Mouse (Mus musculus) heart, embryonic 14.5 days (tissue): ENCODE data around the gene Zbtb20. TPM values are rescaled to one million over a fixed set of nuclear protein-coding genes. Genes with fewer than 3 reads are reported as not detected.

Experiments used
- ATAC-seq: fragments of 200-750 bp; cut with Nextera tagmentation; 2 replicates; pipeline ENCODE4 v1.8.0; 2017; ENCODE audit warnings: low read depth, moderate TSS enrichment; ENCODE audit not compliant: insufficient number of reproducible peaks, insufficient read depth, low FRiP score
- H3K27ac ChIP-seq, 2 experiments: fragments of 200-500 bp in 1 of 2; fragments of 300-500 bp in 1 of 2; sonication (generic) in 1 of 2; replicated peaks in 1 of 2; 2 replicates each; pipeline ENCODE4 v1.5.1; 2012 to 2014; ENCODE audit warnings: low read depth in 2 of 2, low read length in 2 of 2, control low read depth in 1 of 2, mild to moderate bottlenecking in 1 of 2, mixed read lengths in 1 of 2; ENCODE audit not compliant: control insufficient read depth in 1 of 2, insufficient read depth in 1 of 2
- H3K27me3 ChIP-seq: fragments of 300-500 bp; sonication (generic); 2 replicates; pipeline ENCODE4 v1.6.1; 2014; ENCODE audit warnings: mild to moderate bottlenecking, low read length, control low read depth; ENCODE audit not compliant: control insufficient read depth, insufficient read depth
- H3K36me3 ChIP-seq: fragments of 300-500 bp; sonication (generic); 2 replicates; pipeline ENCODE4 v1.6.1; 2014; ENCODE audit warnings: mild to moderate bottlenecking, control low read depth, low read length, mixed read lengths; ENCODE audit not compliant: control insufficient read depth, insufficient read depth
- H3K4me1 ChIP-seq, 2 experiments: fragments of 200-500 bp in 1 of 2; fragments of 300-500 bp in 1 of 2; sonication (generic) in 1 of 2; 2 replicates each; pipeline ENCODE4 v1.6.1; 2012 to 2014; ENCODE audit warnings: low read length in 2 of 2, control low read depth in 1 of 2, mixed read lengths in 1 of 2; ENCODE audit not compliant: control insufficient read depth in 2 of 2, insufficient read depth in 2 of 2
- H3K4me2 ChIP-seq: fragments of 300-500 bp; sonication (generic); 2 replicates; pipeline ENCODE4 v1.6.1; 2014; ENCODE audit warnings: mild to moderate bottlenecking, low read length
- H3K4me3 ChIP-seq, 2 experiments: fragments of 200-500 bp in 1 of 2; fragments of 300-500 bp in 1 of 2; sonication (generic) in 1 of 2; 2 replicates each; pipeline ENCODE4 v1.5.1; 2012 to 2014; ENCODE audit warnings: low read length in 2 of 2, mild to moderate bottlenecking in 2 of 2, control low read depth in 1 of 2, low read depth in 1 of 2, moderate library complexity in 1 of 2; ENCODE audit not compliant: control insufficient read depth in 1 of 2, insufficient read depth in 1 of 2
- H3K9ac ChIP-seq: fragments of 300-500 bp; sonication (generic); 2 replicates; pipeline ENCODE4 v1.6.1; 2014; ENCODE audit warnings: mild to moderate bottlenecking, low read length
- H3K9me3 ChIP-seq: fragments of 300-500 bp; sonication (generic); 2 replicates; pipeline ENCODE4 v1.6.1; 2016; ENCODE audit warnings: low read length, control low read depth; ENCODE audit not compliant: control insufficient read depth
- WGBS: fragments of 180-500 bp; shearing (Covaris S2); extraction: QIAGEN DNeasy Blood & Tissue Kit; methylation state at CpG from one replicate; pipeline ENCODE4 v1.1.7; 2014; 5-methylcytosine and 5-hydroxymethylcytosine counted together
- polyA plus RNA-seq: library from polyadenylated mRNA; unstranded; fragments of >200 nt; fragmentation: Nextera tagmentation; extraction: Ambion mirVana; gene quantifications from 2 replicates; pipeline ENCODE4 v1.2.1, GENCODE M21; 2014

Zbtb20 gene
- polyA plus RNA-seq, 1 experiment from 2014 or later = 50.3 TPM

DNA sequence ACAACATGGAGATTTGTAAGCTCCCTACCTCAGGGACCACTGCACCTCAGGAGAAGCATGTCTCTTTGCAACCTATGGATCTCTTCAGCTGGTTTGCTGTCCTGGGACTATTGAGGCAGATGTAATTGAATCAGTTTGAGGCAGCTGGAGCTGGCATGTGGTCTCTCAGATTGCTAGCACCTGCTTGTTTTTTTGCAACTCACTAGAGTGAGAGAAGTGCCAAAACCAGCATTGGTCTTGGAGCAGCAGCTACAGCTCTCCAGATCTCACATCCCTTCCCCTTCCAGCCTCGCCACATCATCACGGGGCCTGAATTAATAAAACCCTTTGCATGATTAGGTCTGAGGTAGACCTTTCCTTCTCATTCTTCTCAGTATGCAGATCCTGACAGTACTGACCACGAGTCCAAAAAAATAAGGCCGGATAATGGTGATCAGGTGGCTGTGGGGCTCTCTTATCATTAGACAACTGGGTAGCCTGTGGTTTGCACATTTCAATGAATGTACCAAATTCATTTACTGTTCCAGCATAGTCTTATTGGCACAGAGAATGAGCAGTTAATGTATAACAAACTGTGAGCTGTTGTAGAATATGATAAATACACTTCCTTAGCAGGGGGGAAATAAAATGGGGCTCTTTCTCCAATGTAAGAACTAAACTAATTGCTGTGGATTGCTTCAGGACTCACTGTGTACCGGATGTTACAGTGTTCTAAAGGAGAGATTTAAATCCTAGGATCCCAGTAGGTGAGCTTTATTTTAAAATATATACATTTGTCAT is 205.4 kb downstream of the Zbtb20 start:
- H3K9ac ChIP-seq = no peak overlapping the region
- no peaks in the 10 kb centered on the region for H3K4me1 ChIP-seq
- no peaks in the 10 kb centered on the region for H3K9me3 ChIP-seq
- H3K27ac ChIP-seq = no peak overlapping the region
- no peaks in the 10 kb centered on the region for H3K36me3 ChIP-seq
- no peaks in the 10 kb centered on the region for H3K27me3 ChIP-seq
- ATAC-seq = no peak
- 81% methylated on average over 5 of the region's 5 CpGs for WGBS
- H3K4me2 ChIP-seq = no peak overlapping the region
- no peak overlapping the region for H3K4me3 ChIP-seq

DNA sequence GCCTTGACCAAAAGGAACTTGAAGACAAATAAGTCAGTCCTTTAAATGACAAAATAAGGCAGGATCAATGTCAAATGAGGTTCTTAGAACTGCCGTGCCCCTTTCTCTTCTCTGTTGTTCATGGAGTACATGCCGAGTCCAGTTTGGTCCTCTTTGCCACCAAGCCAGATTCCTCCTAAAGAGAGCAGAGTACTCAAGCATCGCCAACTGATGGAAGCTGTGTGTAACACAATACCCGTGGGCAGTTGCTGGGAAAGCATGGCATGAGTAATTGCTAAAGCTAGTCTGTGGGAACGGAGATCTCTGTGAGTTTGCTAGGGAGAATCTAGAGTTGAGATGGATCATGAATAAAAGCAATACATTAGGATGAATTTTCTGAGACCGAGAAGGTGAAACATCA is 206.3 kb downstream of the Zbtb20 start:
- no peaks in the 10 kb centered on the region for H3K4me1 ChIP-seq
- H3K27ac ChIP-seq = no peak overlapping the region
- H3K4me2 ChIP-seq = no peak overlapping the region
- no peak for ATAC-seq
- H3K9me3 ChIP-seq = no peaks in the 10 kb centered on the region
- no peak overlapping the region for H3K9ac ChIP-seq
- 80% methylated on average over 6 of the region's 6 CpGs for WGBS
- no peaks in the 10 kb centered on the region for H3K27me3 ChIP-seq
- H3K36me3 ChIP-seq = no peaks in the 10 kb centered on the region
- H3K4me3 ChIP-seq = no peak overlapping the region

GRCm38 (mm10) chr16:43082801-43083200 is 207.1 kb downstream of the Zbtb20 start:
- 76% methylated on average over 5 of the region's 5 CpGs for WGBS
- no peaks in the 10 kb centered on the region for H3K4me1 ChIP-seq
- ATAC-seq = no peak
- no peak overlapping the region for H3K9ac ChIP-seq
- no peaks in the 10 kb centered on the region for H3K27me3 ChIP-seq
- H3K9me3 ChIP-seq = no peaks in the 10 kb centered on the region
- no peak overlapping the region for H3K4me2 ChIP-seq
- no peaks in the 10 kb centered on the region for H3K36me3 ChIP-seq
- no peak overlapping the region for H3K27ac ChIP-seq
- H3K4me3 ChIP-seq = no peak overlapping the region

GRCm38 (mm10) chr16:43090188-43090587 is 214.5 kb downstream of the Zbtb20 start:
- Histone ChIP-seq H3K9me3 (no peaks in the 10 kb centered on the region), H3K36me3 (no peaks in the 10 kb centered on the region), H3K4me3 (no peak overlapping the region), H3K27me3 (no peaks in the 10 kb centered on the region), H3K9ac (no peak overlapping the region), H3K4me1 (no peaks in the 10 kb centered on the region), H3K4me2 (no peak overlapping the region), H3K27ac (no peak overlapping the region)
- 65% methylated on average over 3 of the region's 3 CpGs for WGBS
- ATAC-seq = no peak

DNA sequence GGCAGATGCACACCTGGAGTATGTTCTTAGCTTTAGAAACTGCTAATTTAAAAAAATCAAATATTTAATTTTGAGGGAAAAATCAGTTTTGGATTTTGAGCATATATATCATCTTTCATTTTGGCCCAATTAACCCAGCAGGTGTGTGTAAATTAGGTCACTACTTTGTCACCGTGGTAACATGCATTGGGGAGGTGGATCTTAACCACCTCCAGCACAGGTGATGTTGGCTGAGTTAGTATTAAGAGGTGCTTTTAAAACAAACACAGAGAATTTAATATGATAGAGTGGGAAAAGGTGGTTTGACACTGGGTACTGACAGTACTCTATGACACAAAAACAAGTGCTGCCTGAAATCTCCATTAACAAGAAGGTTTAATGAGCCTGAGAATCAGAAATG is 218.5 kb downstream of the Zbtb20 start:
- ATAC-seq = no peak
- 94% methylated on average over 1 of the region's 1 CpGs for WGBS
- no peak overlapping the region for H3K4me2 ChIP-seq
- no peak overlapping the region for H3K27ac ChIP-seq
- no peaks in the 10 kb centered on the region for H3K9me3 ChIP-seq
- H3K27me3 ChIP-seq = no peaks in the 10 kb centered on the region
- H3K4me3 ChIP-seq = no peak overlapping the region
- H3K36me3 ChIP-seq = no peaks in the 10 kb centered on the region
- no peaks in the 10 kb centered on the region for H3K4me1 ChIP-seq
- no peak overlapping the region for H3K9ac ChIP-seq

GRCm38 (mm10) chr16:43094756-43095155 is 219.1 kb downstream of the Zbtb20 start:
- no peaks in the 10 kb centered on the region for H3K27me3 ChIP-seq
- no peaks in the 10 kb centered on the region for H3K9me3 ChIP-seq
- H3K27ac ChIP-seq = no peak overlapping the region
- H3K36me3 ChIP-seq = no peaks in the 10 kb centered on the region
- H3K4me2 ChIP-seq = no peak overlapping the region
- WGBS = 73% methylated on average over 6 of the region's 6 CpGs
- H3K4me1 ChIP-seq = no peaks in the 10 kb centered on the region
- ATAC-seq = no peak
- H3K9ac ChIP-seq = no peak overlapping the region
- no peak overlapping the region for H3K4me3 ChIP-seq

DNA sequence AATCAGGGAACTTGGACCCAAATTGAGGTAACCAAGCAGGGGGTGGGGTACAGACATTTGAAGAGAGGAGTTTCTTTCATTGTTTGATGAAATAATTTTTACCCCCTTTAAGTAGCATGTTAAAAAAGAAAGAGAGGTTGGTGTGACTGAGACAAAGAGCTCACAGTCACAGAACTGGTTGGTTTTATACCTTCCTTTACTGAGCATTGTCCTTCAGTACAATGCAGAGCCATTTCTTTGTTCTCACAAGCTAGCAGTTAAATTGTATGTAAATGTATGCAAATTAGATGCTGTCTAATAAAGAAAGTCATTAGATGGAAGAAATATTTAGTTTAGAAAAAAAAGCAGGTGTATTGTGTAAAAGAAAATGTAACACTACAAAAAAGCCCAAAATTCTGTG is 220.4 kb downstream of the Zbtb20 start:
- no peaks in the 10 kb centered on the region for H3K36me3 ChIP-seq
- no peaks in the 10 kb centered on the region for H3K27me3 ChIP-seq
- ATAC-seq = no peak
- H3K4me3 ChIP-seq = no peak overlapping the region
- no peak overlapping the region for H3K9ac ChIP-seq
- H3K4me1 ChIP-seq = no peaks in the 10 kb centered on the region
- H3K4me2 ChIP-seq = no peak overlapping the region
- no peaks in the 10 kb centered on the region for H3K9me3 ChIP-seq
- H3K27ac ChIP-seq = no peak overlapping the region

GRCm38 (mm10) chr16:43098153-43098552 is 222.5 kb downstream of the Zbtb20 start:
- ATAC-seq = no peak
- Histone ChIP-seq H3K27me3 (no peaks in the 10 kb centered on the region), H3K9ac (no peak overlapping the region), H3K9me3 (no peaks in the 10 kb centered on the region), H3K4me3 (no peak overlapping the region), H3K4me1 (no peaks in the 10 kb centered on the region), H3K4me2 (no peak overlapping the region), H3K36me3 (no peaks in the 10 kb centered on the region), H3K27ac (no peak overlapping the region)
- WGBS = 79% methylated on average over 4 of the region's 4 CpGs
